Comparison of ENCODE assay signal across 14 mouse cellular contexts in the genomic region with DNA sequence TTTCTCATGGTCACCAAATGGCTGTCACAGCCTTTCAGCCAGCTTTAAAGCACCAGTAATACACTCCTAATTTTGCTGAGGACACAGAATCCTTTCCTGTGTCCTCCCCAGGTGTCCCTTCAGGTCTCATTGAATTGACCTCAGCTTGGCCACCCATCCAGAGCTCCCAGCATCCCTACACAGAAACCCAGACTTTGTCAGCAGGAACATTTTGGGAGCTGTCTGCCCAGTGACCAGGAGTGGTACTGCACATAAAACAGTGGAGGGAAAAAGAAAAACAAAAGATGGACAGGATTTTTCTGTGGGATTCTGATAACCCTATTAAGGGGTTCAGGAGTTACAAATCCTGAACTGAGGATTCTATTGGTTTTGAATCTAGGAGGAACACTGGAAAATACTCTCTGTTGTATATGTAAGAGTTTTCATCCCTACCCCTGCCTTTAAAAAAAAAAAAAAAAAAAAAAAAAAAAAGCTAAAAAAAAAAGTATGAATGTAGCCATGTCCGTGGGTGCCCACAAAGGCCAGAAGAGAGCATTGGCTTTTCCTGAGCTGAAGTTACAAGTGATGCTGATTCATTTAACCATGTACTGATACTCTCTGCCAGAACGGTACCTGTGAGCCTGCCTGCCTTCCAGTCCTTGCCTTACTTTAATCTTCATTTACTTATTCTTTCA. TPM values are rescaled to one million over a fixed set of nuclear protein-coding genes. Genes with fewer than 3 reads are reported as not detected.
A peak's percentile ranks its signal among the peaks of the same experiment; 100 is the strongest.
DNase-seq lines count a peak whose midpoint lies in the region; ATAC-seq and TF ChIP-seq lines count a peak whose summit lies in the region.
"Had no signal": no experiment of that assay in that cellular context is flagged by ENCODE, and none has a peak within 500 bp of the region (broad histone marks: within the 10 kb centered on the region; RNA-seq: fewer than 3 reads in every experiment).

No protein-coding gene starts in this region.

- no peaks in the 10 kb centered on the region for H3K27me3 ChIP-seq in intestine, postnatal 0 days (replicated peaks; ENCODE audit: control insufficient read depth, insufficient read depth, low read length)
- H3K27me3 ChIP-seq in intestine, embryonic 15.5 days (replicated peaks), result no peaks in the 10 kb centered on the region
- H3K27me3 ChIP-seq in midbrain, postnatal 0 days (ENCODE audit: insufficient read depth, low read length), result no peaks in the 10 kb centered on the region
- H3K27me3 ChIP-seq in midbrain, embryonic 16.5 days (ENCODE audit: control insufficient read depth, insufficient read depth, low read depth, low read length), result no peaks in the 10 kb centered on the region
- H3K27me3 ChIP-seq: hindbrain, embryonic 13.5 days; midbrain, embryonic 15.5 days had no signal

- H3K4me1 ChIP-seq in intestine, postnatal 0 days (replicated peaks; ENCODE audit: control insufficient read depth, insufficient read depth, low read length), result 0 out of 2 replicates have a peak, but pooled peaks cover 9% of the 10 kb centered on the region
- no peaks in the 10 kb centered on the region for H3K4me1 ChIP-seq in intestine, embryonic 15.5 days (replicated peaks)
- no peaks in the 10 kb centered on the region for H3K4me1 ChIP-seq in midbrain, postnatal 0 days (ENCODE audit: insufficient read depth, low read length)
- H3K4me1 ChIP-seq in midbrain, embryonic 16.5 days (ENCODE audit: control insufficient read depth, insufficient read depth, low read length), result no peaks in the 10 kb centered on the region
- H3K4me1 ChIP-seq: midbrain, embryonic 15.5 days had no signal

- no peak overlapping the region for H3K4me3 ChIP-seq in intestine, postnatal 0 days (ENCODE audit: low read depth, low read length)
- H3K4me3 ChIP-seq in intestine, embryonic 15.5 days (replicated peaks), result no peak overlapping the region
- no peak overlapping the region for H3K4me3 ChIP-seq in midbrain, postnatal 0 days (ENCODE audit: low read depth, low read length)
- no peak overlapping the region for H3K4me3 ChIP-seq in midbrain, embryonic 16.5 days (ENCODE audit: low read depth, low read length)
- H3K4me3 ChIP-seq: hindbrain, embryonic 13.5 days; midbrain, embryonic 15.5 days had no signal

- DNase-seq in midbrain, postnatal 0 days (ENCODE audit: low spot score), result peak; percentile 22
- peak; percentile 31 for DNase-seq in embryo, embryonic 11 days
- DNase-seq in urinary bladder, postnatal 4 days (ENCODE audit: low spot score in 2 of 2), result no peak
- DNase-seq in cerebellum, adult 18-20 months, result no peak
- DNase-seq: cerebellum, adult 8-10 months; heart, adult 11 months; lung, postnatal 10 days; right cerebral cortex, postnatal 4 days; thymus, postnatal 36 days had no signal

- ATAC-seq in intestine, postnatal 0 days, result no peak
- ATAC-seq in intestine, embryonic 15.5 days, result no peak
- no peak for ATAC-seq in midbrain, postnatal 0 days (ENCODE audit: low FRiP score)
- ATAC-seq in midbrain, embryonic 16.5 days, result no peak
- ATAC-seq: midbrain, embryonic 15.5 days had no signal

- peak; percentile 31 for TF ChIP-seq CTCF in intestine, postnatal 0 days (IDR thresholded peaks at IDR 0.05; ENCODE audit: low read depth)
- TF ChIP-seq CTCF in midbrain, postnatal 0 days (IDR thresholded peaks at IDR 0.05), result peak; percentile 47

- no peak overlapping the region for H3K9ac ChIP-seq in intestine, postnatal 0 days (ENCODE audit: low read depth, low read length)
- H3K9ac ChIP-seq in intestine, embryonic 15.5 days, result no peak overlapping the region
- no peak overlapping the region for H3K9ac ChIP-seq in midbrain, postnatal 0 days (replicated peaks; ENCODE audit: low read length, poor library complexity, severe bottlenecking)
- no peak overlapping the region for H3K9ac ChIP-seq in midbrain, embryonic 16.5 days (ENCODE audit: low read depth, low read length)
- H3K9ac ChIP-seq: hindbrain, embryonic 13.5 days; midbrain, embryonic 15.5 days had no signal

- H3K36me3 ChIP-seq in intestine, postnatal 0 days (ENCODE audit: control insufficient read depth, insufficient read depth), result no peaks in the 10 kb centered on the region; the same call in 1 of the 2 replicates
- H3K36me3 ChIP-seq in intestine, embryonic 15.5 days, result no peaks in the 10 kb centered on the region
- H3K36me3 ChIP-seq in midbrain, postnatal 0 days (ENCODE audit: insufficient read depth, low read length), result no peaks in the 10 kb centered on the region
- H3K36me3 ChIP-seq in midbrain, embryonic 16.5 days (ENCODE audit: control insufficient read depth, insufficient read depth, low read length), result no peaks in the 10 kb centered on the region
- H3K36me3 ChIP-seq: hindbrain, embryonic 13.5 days; midbrain, embryonic 15.5 days had no signal

- no peak overlapping the region for H3K4me2 ChIP-seq in intestine, postnatal 0 days (replicated peaks; ENCODE audit: low read depth)
- H3K4me2 ChIP-seq in intestine, embryonic 15.5 days (replicated peaks), result no peak overlapping the region
- H3K4me2 ChIP-seq in midbrain, postnatal 0 days (ENCODE audit: low read depth, low read length, poor library complexity, severe bottlenecking), result no peak overlapping the region
- H3K4me2 ChIP-seq in midbrain, embryonic 16.5 days (ENCODE audit: low read length), result no peak overlapping the region
- H3K4me2 ChIP-seq: hindbrain, embryonic 13.5 days; midbrain, embryonic 15.5 days had no signal

- no peak overlapping the region for H3K27ac ChIP-seq in intestine, postnatal 0 days (ENCODE audit: low read depth, low read length)
- H3K27ac ChIP-seq in intestine, embryonic 15.5 days, result no peak overlapping the region
- no peak overlapping the region for H3K27ac ChIP-seq in midbrain, postnatal 0 days (ENCODE audit: low read depth, low read length)
- no peak overlapping the region for H3K27ac ChIP-seq in midbrain, embryonic 16.5 days (ENCODE audit: low read length)
- H3K27ac ChIP-seq: hindbrain, embryonic 13.5 days; midbrain, embryonic 15.5 days had no signal

- 75% methylated on average over 2 of the region's 2 CpGs for WGBS in intestine, postnatal 0 days
- WGBS in intestine, embryonic 15.5 days, result 68% methylated on average over 2 of the region's 2 CpGs
- WGBS in midbrain, postnatal 0 days, result 71% methylated on average over 2 of the region's 2 CpGs
- WGBS in midbrain, embryonic 16.5 days, result 79% methylated on average over 2 of the region's 2 CpGs

- H3K9me3 ChIP-seq in intestine, postnatal 0 days (ENCODE audit: control insufficient read depth), result no peaks in the 10 kb centered on the region
- no peaks in the 10 kb centered on the region for H3K9me3 ChIP-seq in intestine, embryonic 15.5 days
- H3K9me3 ChIP-seq in midbrain, postnatal 0 days (ENCODE audit: low read length), result no peaks in the 10 kb centered on the region
- H3K9me3 ChIP-seq in midbrain, embryonic 16.5 days (replicated peaks; ENCODE audit: control insufficient read depth, low read length, poor library complexity, severe bottlenecking), result no peaks in the 10 kb centered on the region
- H3K9me3 ChIP-seq: hindbrain, embryonic 13.5 days; midbrain, embryonic 15.5 days had no signal

RNA-seq across cellular contexts. Expression of a gene that starts 32.9 kb away (rescaled TPM):
- 265 and 271 TPM in 2 replicates for polyA plus RNA-seq in intestine, postnatal 0 days (2015; fragmentation: Nextera tagmentation; extraction: Ambion mirVana)
- 144 and 147 TPM in 2 replicates for polyA plus RNA-seq in intestine, embryonic 15.5 days (2015; fragmentation: Nextera tagmentation; extraction: Ambion mirVana)
- 37.9 and 43.3 TPM in 2 replicates for total RNA-seq in midbrain, postnatal 0 days (2014; rRNA removed)
- polyA plus RNA-seq in midbrain, postnatal 0 days (2015; fragmentation: Nextera tagmentation; extraction: Ambion mirVana), result 60.1 and 62.4 TPM in 2 replicates
- 34.5 and 43.1 TPM in 2 replicates for polyA plus RNA-seq in midbrain, embryonic 16.5 days (2015; fragmentation: Nextera tagmentation; extraction: Ambion mirVana)

Comparison
In these comparisons a context has a peak if more than half of its experiments do, and no peak if none do; other contexts are left out.
1. DNase-seq: peak in midbrain, postnatal 0 days (single experiment) and embryo, embryonic 11 days (single experiment); none in urinary bladder, postnatal 4 days (0 of 2) and cerebellum, adult 18-20 months (0 of 2).